Mouse (Mus musculus) intestine, embryonic 14.5 days (tissue): Measurements from ENCODE around the gene Rfx2. TPM values are rescaled to one million over a fixed set of nuclear protein-coding genes. Genes with fewer than 3 reads are reported as not detected.
A peak's percentile ranks its signal among the peaks of the same experiment; 100 is the strongest.

Experiments
- ATAC-seq: fragments of 200-750 bp; cut with Nextera tagmentation; replicated peaks from 2 replicates; pipeline ENCODE4 v1.8.0; 2017; ENCODE audit warnings: low read depth, moderate number of reproducible peaks, moderate TSS enrichment, moderate library complexity; ENCODE audit not compliant: low FRiP score, low TSS enrichment
- DNase-seq: peaks from one replicate; pipeline ENCODE4 v3.0.0-alpha.2; 2018; ENCODE audit warnings: low spot score
- H3K27ac ChIP-seq: fragments of 300-500 bp; sonication (generic); 2 replicates; pipeline ENCODE4 v1.5.1; 2014; ENCODE audit warnings: low read depth, mild to moderate bottlenecking, control low read depth
- H3K27me3 ChIP-seq: fragments of 300-500 bp; sonication (generic); replicated peaks from 2 replicates; pipeline ENCODE4 v1.6.1; 2014; ENCODE audit warnings: low read length, control low read depth; ENCODE audit not compliant: control insufficient read depth, insufficient read depth
- H3K36me3 ChIP-seq: fragments of 300-500 bp; sonication (generic); 2 replicates; pipeline ENCODE4 v1.6.1; 2014; ENCODE audit warnings: low read length, control low read depth; ENCODE audit not compliant: control insufficient read depth, insufficient read depth
- H3K4me1 ChIP-seq: fragments of 300-500 bp; sonication (generic); replicated peaks from 2 replicates; pipeline ENCODE4 v1.6.1; 2014; ENCODE audit warnings: low read length, control low read depth, mixed read lengths; ENCODE audit not compliant: control insufficient read depth, insufficient read depth
- H3K4me2 ChIP-seq: fragments of 300-500 bp; sonication (generic); 2 replicates; pipeline ENCODE4 v1.6.1; 2014; ENCODE audit warnings: low read length
- H3K4me3 ChIP-seq: fragments of 300-500 bp; sonication (generic); 2 replicates; pipeline ENCODE4 v1.5.1; 2014; ENCODE audit warnings: low read depth, low read length, control low read depth, mixed read lengths
- H3K9ac ChIP-seq: fragments of 300-500 bp; sonication (generic); 2 replicates; pipeline ENCODE4 v1.6.1; 2014; ENCODE audit warnings: mild to moderate bottlenecking, low read length
- H3K9me3 ChIP-seq: fragments of 300-500 bp; sonication (generic); 2 replicates; pipeline ENCODE4 v1.6.1; 2016; ENCODE audit warnings: low read length, control low read depth; ENCODE audit not compliant: control insufficient read depth
- WGBS: fragments of 180-500 bp; shearing (Covaris S2); extraction: QIAGEN DNeasy Blood & Tissue Kit; methylation state at CpG from one replicate; pipeline ENCODE4 v1.1.7; 2014; 5-methylcytosine and 5-hydroxymethylcytosine counted together
- polyA plus RNA-seq: library from polyadenylated mRNA; unstranded; fragments of >200 nt; fragmentation: Nextera tagmentation; extraction: Ambion mirVana; gene quantifications from 2 replicates; pipeline ENCODE4 v1.2.1, GENCODE M21; 2014

The Rfx2 gene
- polyA plus RNA-seq: 4.5 and 4.9 TPM in 2 replicates

DNA sequence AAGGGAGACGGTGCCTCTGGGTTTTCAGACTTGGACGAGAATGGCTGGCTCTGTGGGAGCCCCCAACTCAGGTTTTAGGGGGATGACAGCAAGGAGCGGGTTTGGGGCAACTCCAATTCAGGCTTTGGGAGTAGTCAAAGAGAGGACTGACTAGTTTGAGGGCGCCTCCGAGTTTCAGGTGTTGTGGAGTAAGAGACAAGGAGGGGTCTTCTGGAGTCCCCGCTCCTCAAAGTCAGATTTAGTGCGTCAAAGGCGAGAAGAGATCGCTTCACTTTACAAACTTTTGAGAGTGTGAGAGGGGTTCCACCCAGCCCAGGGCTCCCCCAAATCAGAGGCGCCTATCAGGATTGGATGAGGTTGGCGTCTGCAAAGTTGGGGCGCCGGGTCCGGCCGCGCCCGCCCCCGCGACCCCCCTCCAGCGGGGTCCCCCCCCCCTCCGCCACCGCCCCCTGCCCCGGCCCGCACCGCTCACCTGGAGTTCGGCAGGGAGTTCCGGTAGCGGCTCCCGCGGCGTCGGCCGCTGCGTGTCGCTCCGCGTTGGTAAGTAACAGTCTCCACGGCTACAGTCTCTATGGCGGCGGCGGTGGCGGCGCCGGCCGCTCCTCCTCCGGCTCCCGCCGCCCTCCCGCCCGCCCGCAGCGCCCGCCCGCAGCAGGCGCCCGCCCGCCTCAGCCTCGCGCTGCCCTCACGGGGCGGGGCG lies at the start of gene Rfx2:
TSS of gene Rfx2 (minus strand) at position 603 of the 700 bp plus-strand sequence.
- under 1% methylated on average over 35 of the region's 62 CpGs for WGBS
- Histone ChIP-seq H3K4me2 (peak within 1 kb of the TSS; percentile 82), H3K4me1 (peaks cover 5% of the 10 kb centered on the region; the same call in 1 of the 2 replicates), H3K9me3 (no peaks in the 10 kb centered on the region), H3K9ac (peak within 1 kb of the TSS; percentile 50), H3K27me3 (peaks cover 13% of the 10 kb centered on the region), H3K27ac (no peak within 1 kb of the TSS), H3K4me3 (peak within 1 kb of the TSS; percentile 59), H3K36me3 (no peaks in the 10 kb centered on the region)
- peak; percentile 73 for DNase-seq
- ATAC-seq: no peak

DNA sequence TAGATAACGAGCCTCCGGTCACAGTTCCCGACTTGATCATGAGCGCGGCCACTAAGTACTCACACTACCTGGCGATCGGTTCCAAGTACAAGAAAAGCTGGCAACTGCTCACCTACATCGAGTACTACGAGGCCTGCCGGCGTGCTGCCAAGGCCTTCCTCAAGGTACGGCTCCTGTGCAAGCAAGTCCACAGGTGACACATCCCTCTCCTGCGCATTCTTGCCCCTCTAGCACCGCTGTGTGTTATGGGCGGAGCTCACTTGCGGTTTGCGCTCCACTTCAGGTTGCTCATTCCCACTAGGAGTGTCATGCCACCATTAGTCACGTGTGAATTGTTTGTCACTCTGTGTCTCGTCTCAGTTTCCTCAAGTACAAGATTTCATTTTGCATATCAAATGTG lies 46.6 kb upstream of the Rfx2 start:
- no peaks in the 10 kb centered on the region for H3K9me3 ChIP-seq
- no peaks in the 10 kb centered on the region for H3K27me3 ChIP-seq
- no peak overlapping the region for H3K4me3 ChIP-seq
- H3K27ac ChIP-seq: no peak overlapping the region
- WGBS: 92% methylated on average over 19 of the region's 19 CpGs
- H3K4me1 ChIP-seq: no peaks in the 10 kb centered on the region
- H3K36me3 ChIP-seq: no peaks in the 10 kb centered on the region
- no peak overlapping the region for H3K4me2 ChIP-seq
- ATAC-seq (no peak), DNase-seq (no peak)
- no peak overlapping the region for H3K9ac ChIP-seq

DNA sequence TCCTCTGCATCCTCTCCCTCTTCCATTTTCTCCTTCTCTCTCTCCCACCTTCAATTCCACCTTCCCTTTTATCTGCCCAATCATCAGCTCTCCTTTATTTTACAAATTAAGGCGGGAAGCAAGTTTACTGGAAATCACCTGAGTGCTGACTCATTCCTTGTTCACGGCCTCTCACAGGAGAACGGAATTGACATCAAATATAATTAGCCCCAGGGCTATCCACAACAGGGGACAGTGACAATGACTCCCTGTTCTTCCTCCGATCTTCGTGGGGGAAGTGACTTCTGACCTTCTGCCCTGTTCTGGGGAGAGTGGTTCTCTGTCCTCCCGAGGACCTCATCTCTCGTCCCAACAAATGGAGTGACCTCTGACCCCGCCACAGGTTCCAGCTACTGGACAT lies 46.2 kb upstream of the Rfx2 start:
- no peaks in the 10 kb centered on the region for H3K9me3 ChIP-seq
- H3K4me2 ChIP-seq: no peak overlapping the region
- no peaks in the 10 kb centered on the region for H3K27me3 ChIP-seq
- no peak overlapping the region for H3K27ac ChIP-seq
- no peak for ATAC-seq
- 61% methylated on average over 8 of the region's 8 CpGs for WGBS
- no peak overlapping the region for H3K9ac ChIP-seq
- H3K4me3 ChIP-seq: no peak overlapping the region
- DNase-seq: no peak
- no peaks in the 10 kb centered on the region for H3K36me3 ChIP-seq
- H3K4me1 ChIP-seq: no peaks in the 10 kb centered on the region

DNA sequence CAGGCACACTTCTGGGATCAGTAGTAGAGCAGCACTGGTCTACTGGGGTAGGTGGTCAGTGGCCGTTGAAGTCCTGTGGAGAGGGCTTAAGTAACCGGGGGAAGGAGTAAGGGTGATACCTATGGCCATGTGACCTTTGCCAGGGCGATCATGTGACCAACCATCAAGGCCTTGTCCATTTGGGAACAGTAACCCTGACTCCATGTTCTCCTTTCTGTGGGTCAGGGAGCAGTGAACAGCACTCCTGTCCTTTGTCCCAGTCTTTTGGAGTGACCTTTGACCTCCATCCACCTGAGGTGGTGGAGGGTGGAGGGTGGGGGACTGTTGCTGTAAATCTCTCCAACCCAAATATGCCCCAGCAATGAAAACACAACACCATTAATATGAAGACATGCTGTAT lies 45.7 kb upstream of the Rfx2 start:
- Histone ChIP-seq H3K4me1 (no peaks in the 10 kb centered on the region), H3K4me3 (no peak overlapping the region), H3K36me3 (no peaks in the 10 kb centered on the region), H3K27ac (no peak overlapping the region), H3K9me3 (no peaks in the 10 kb centered on the region), H3K9ac (no peak overlapping the region), H3K27me3 (no peaks in the 10 kb centered on the region), H3K4me2 (no peak overlapping the region)
- ATAC-seq (no peak), DNase-seq (no peak)
- 86% methylated on average over 3 of the region's 3 CpGs for WGBS

DNA sequence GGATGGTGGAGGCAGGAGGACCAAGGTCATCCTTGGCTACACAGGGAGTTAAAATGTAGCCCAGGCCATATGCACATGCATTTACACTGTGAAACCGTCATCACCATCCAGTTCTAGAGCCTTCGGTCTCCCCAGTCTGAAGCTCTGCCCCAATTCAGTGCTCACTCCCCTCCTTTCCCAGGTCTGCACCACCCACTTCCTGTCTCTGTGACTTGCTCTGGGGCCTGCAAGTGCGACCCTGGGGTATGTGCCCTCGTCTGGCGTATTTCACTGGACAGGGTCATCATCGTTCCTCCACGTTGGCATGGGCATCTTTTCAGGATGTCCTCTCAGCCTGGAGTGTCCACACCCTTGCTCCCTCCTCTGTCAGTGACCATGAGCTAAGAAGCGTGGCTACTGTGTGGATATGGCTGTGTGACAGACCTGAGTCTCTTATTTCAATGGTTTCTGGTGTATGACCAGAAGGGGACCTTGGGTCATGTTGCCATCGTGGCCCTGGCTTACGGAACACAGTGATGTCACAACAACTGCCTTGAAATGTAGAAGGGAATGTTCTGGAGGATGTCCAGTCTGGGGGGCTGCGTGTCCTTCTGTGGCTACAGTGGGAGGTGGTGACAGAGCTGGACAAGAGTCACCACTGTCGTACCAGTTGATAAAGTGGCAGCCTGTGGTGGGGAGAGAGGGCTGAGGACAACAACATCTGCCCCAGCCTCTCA lies 44.3 kb upstream of the Rfx2 start, which contains the start of gene 1700061G19Rik:
TSS of gene 1700061G19Rik (plus strand) at position 542 of the 716 bp plus-strand sequence.
- Histone ChIP-seq H3K9me3 (no peaks in the 10 kb centered on the region), H3K9ac (no peak within 1 kb of the TSS), H3K4me1 (no peaks in the 10 kb centered on the region), H3K27me3 (no peaks in the 10 kb centered on the region), H3K27ac (no peak within 1 kb of the TSS), H3K4me3 (no peak within 1 kb of the TSS), H3K4me2 (no peak within 1 kb of the TSS), H3K36me3 (no peaks in the 10 kb centered on the region)
- DNase-seq (no peak), ATAC-seq (no peak)
- 80% methylated on average over 12 of the region's 12 CpGs for WGBS

DNA sequence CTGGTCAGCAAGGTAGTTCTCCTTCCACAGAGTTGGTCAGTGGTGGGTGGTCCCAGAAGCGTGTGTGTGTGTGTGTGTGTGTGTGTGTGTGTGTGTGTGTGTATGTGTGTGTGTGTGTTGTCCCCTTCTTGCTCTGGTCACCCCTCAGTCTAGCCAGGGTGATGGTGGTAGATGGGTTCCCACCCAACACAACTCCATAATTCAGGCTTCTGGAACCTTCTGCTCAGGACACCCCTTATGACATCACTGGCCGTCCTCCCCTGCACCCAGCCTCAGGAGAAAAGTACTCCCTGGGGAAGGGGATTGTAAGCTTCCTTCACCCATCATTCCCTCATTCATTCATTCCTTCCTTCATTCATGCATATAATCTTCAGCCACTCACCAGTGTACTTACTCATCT lies 43.4 kb upstream of the Rfx2 start, which contains the start of gene Acsbg2:
TSS of gene Acsbg2 (minus strand) at position 211 of the 400 bp plus-strand sequence.
- no peaks in the 10 kb centered on the region for H3K36me3 ChIP-seq
- WGBS: 100% methylated on average over 2 of the region's 2 CpGs
- no peak for DNase-seq
- no peaks in the 10 kb centered on the region for H3K9me3 ChIP-seq
- H3K27ac ChIP-seq: no peak within 1 kb of the TSS
- H3K27me3 ChIP-seq: no peaks in the 10 kb centered on the region
- no peak within 1 kb of the TSS for H3K4me2 ChIP-seq
- H3K4me1 ChIP-seq: no peaks in the 10 kb centered on the region
- no peak within 1 kb of the TSS for H3K4me3 ChIP-seq
- no peak within 1 kb of the TSS for H3K9ac ChIP-seq
- no peak for ATAC-seq

DNA sequence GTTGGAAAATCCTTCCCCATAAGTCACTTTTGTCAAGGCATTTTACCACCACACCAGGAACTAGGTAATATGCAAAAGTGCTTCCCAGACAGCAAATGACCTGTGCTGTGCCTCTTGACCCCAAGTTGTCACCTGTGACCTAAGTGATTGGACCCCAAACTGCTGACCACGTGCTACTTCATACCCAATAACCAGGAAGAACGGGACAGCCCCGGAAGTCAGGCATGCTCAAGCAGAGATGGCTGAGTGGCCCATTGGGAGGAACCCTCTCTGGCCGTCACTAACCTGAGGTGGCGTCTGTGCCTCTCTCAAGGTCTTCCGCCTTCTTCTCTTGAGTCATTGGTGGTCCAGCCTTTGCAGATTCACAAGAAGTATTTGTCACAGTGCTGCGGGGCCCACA lies 41.7 kb upstream of the Rfx2 start:
- no peaks in the 10 kb centered on the region for H3K36me3 ChIP-seq
- no peak for DNase-seq
- WGBS: 74% methylated on average over 7 of the region's 7 CpGs
- no peak overlapping the region for H3K9ac ChIP-seq
- H3K27ac ChIP-seq: no peak overlapping the region
- no peaks in the 10 kb centered on the region for H3K9me3 ChIP-seq
- no peaks in the 10 kb centered on the region for H3K27me3 ChIP-seq
- H3K4me3 ChIP-seq: no peak overlapping the region
- no peak for ATAC-seq
- no peaks in the 10 kb centered on the region for H3K4me1 ChIP-seq
- no peak overlapping the region for H3K4me2 ChIP-seq

DNA sequence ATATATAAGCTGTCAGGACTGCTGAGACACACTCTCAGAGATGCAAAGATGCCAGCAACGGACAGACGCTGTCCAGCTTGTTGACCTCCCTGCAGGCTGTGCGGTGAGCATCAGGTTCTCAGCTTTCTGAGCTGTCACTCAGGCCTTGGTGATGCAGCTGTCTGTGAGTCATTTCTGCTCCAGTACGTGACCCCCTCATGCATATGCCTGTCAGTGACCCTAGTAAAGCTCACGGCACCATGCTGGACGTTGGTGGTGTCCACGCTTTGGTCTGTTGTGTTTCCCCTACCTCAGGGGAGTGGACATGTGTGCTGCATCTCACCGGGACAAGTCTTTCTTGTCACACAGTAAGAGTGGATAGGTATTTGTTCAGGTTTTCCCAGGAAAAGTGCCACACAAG lies 41.0 kb upstream of the Rfx2 start:
- Histone ChIP-seq H3K4me3 (no peak overlapping the region), H3K27ac (no peak overlapping the region), H3K9me3 (0 out of 2 replicates have a peak, but pooled peaks cover 2% of the 10 kb centered on the region), H3K27me3 (no peaks in the 10 kb centered on the region), H3K4me1 (no peaks in the 10 kb centered on the region), H3K36me3 (no peaks in the 10 kb centered on the region), H3K4me2 (no peak overlapping the region), H3K9ac (no peak overlapping the region)
- DNase-seq (no peak), ATAC-seq (no peak)
- 64% methylated on average over 8 of the region's 8 CpGs for WGBS
